Mouse (Mus musculus): ENCODE data around the gene Tnip3. TPM values are rescaled to one million over a fixed set of nuclear protein-coding genes. Genes with fewer than 3 reads are reported as not detected.

Tnip3 gene
- polyA plus RNA-seq, 1 experiment from 2014 or later: 0.84 TPM

- TF ChIP-seq CTCF (IDR thresholded peaks at IDR 0.05; ENCODE audit: low read depth): no peak
- TF ChIP-seq EP300 (optimal IDR thresholded peaks at IDR 0.05): no peak
- no peak for DNase-seq (ENCODE audit: low spot score)
These were observed 138.9 kb downstream of the Tnip3 start for GRCm38 (mm10) chr6:65663990-65664389.

GRCm38 (mm10) chr6:65666295-65666694, 141.2 kb downstream of the Tnip3 start:
- no peaks in the 10 kb centered on the region for H3K36me3 ChIP-seq (ENCODE audit: control insufficient read depth, insufficient read depth, low read length)
- no peaks in the 10 kb centered on the region for H3K9me3 ChIP-seq (ENCODE audit: control insufficient read depth, low read length)
- H3K27me3 ChIP-seq (ENCODE audit: control insufficient read depth, insufficient read depth, low read length): no peaks in the 10 kb centered on the region
- no peak for ATAC-seq (ENCODE audit: low FRiP score, low TSS enrichment)
- H3K27ac ChIP-seq (replicated peaks): no peak overlapping the region
- no peak overlapping the region for H3K9ac ChIP-seq (ENCODE audit: low read length)
- no peak overlapping the region for H3K4me2 ChIP-seq (replicated peaks; ENCODE audit: low read depth)
- WGBS: 89% methylated on average over 3 of the region's 3 CpGs
- DNase-seq (ENCODE audit: low spot score): no peak
- H3K4me3 ChIP-seq (ENCODE audit: low read depth, low read length): no peak overlapping the region
- no peaks in the 10 kb centered on the region for H3K4me1 ChIP-seq (replicated peaks; ENCODE audit: control insufficient read depth, insufficient read depth)
- TF ChIP-seq EP300 (optimal IDR thresholded peaks at IDR 0.05) (no peak), CTCF (IDR thresholded peaks at IDR 0.05; ENCODE audit: low read depth) (no peak)

More at GRCm38 (mm10) chr6:65663990-65664389, 138.9 kb downstream of the Tnip3 start:
- Histone ChIP-seq H3K36me3 (ENCODE audit: control insufficient read depth, insufficient read depth, low read length) (no peaks in the 10 kb centered on the region), H3K27ac (replicated peaks) (no peak overlapping the region), H3K9me3 (ENCODE audit: control insufficient read depth, low read length) (no peaks in the 10 kb centered on the region), H3K27me3 (ENCODE audit: control insufficient read depth, insufficient read depth, low read length) (no peaks in the 10 kb centered on the region), H3K4me3 (ENCODE audit: low read depth, low read length) (no peak overlapping the region), H3K4me1 (replicated peaks; ENCODE audit: control insufficient read depth, insufficient read depth) (no peaks in the 10 kb centered on the region), H3K4me2 (replicated peaks; ENCODE audit: low read depth) (no peak overlapping the region), H3K9ac (ENCODE audit: low read length) (no peak overlapping the region)
- 46% methylated on average over 6 of the region's 6 CpGs for WGBS
- ATAC-seq (ENCODE audit: low FRiP score, low TSS enrichment): no peak

- ATAC-seq (ENCODE audit: low FRiP score, low TSS enrichment): peak; percentile 89
- TF ChIP-seq CTCF (IDR thresholded peaks at IDR 0.05; ENCODE audit: low read depth) (no peak), EP300 (optimal IDR thresholded peaks at IDR 0.05) (no peak)
- H3K9ac ChIP-seq (ENCODE audit: low read length): no peak overlapping the region
- WGBS: 52% methylated on average over 2 of the region's 2 CpGs
- H3K4me3 ChIP-seq (ENCODE audit: low read depth, low read length): no peak overlapping the region
- H3K4me2 ChIP-seq (replicated peaks; ENCODE audit: low read depth): no peak overlapping the region
- H3K27ac ChIP-seq (replicated peaks): no peak overlapping the region
- H3K36me3 ChIP-seq (ENCODE audit: control insufficient read depth, insufficient read depth, low read length): no peaks in the 10 kb centered on the region
- H3K9me3 ChIP-seq (ENCODE audit: control insufficient read depth, low read length): no peaks in the 10 kb centered on the region
- H3K27me3 ChIP-seq (ENCODE audit: control insufficient read depth, insufficient read depth, low read length): no peaks in the 10 kb centered on the region
- DNase-seq (ENCODE audit: low spot score): peak; percentile 76
- H3K4me1 ChIP-seq (replicated peaks; ENCODE audit: control insufficient read depth, insufficient read depth): no peaks in the 10 kb centered on the region
These were observed 144.9 kb downstream of the Tnip3 start for GRCm38 (mm10) chr6:65669971-65670370.

GRCm38 (mm10) chr6:65670981-65671411, 145.9 kb downstream of the Tnip3 start:
- Histone ChIP-seq H3K27ac (replicated peaks) (peak overlapping the region; percentile 61; the same call in 1 of the 2 replicates), H3K9me3 (ENCODE audit: control insufficient read depth, low read length) (no peaks in the 10 kb centered on the region), H3K4me3 (ENCODE audit: low read depth, low read length) (peak overlapping the region; percentile 58), H3K36me3 (ENCODE audit: control insufficient read depth, insufficient read depth, low read length) (no peaks in the 10 kb centered on the region), H3K27me3 (ENCODE audit: control insufficient read depth, insufficient read depth, low read length) (no peaks in the 10 kb centered on the region), H3K4me2 (replicated peaks; ENCODE audit: low read depth) (peak overlapping the region; percentile 91), H3K4me1 (replicated peaks; ENCODE audit: control insufficient read depth, insufficient read depth) (no peaks in the 10 kb centered on the region), H3K9ac (ENCODE audit: low read length) (no peak overlapping the region)
- no peak for TF ChIP-seq EP300 (optimal IDR thresholded peaks at IDR 0.05)
- peak; percentile 31 for DNase-seq (ENCODE audit: low spot score)
- no peak for ATAC-seq (ENCODE audit: low FRiP score, low TSS enrichment)
- 7% methylated on average over 16 of the region's 21 CpGs for WGBS

- Histone ChIP-seq H3K36me3 (ENCODE audit: control insufficient read depth, insufficient read depth, low read length) (no peaks in the 10 kb centered on the region), H3K27ac (replicated peaks) (peak within 1 kb of the TSS; percentile 67), H3K4me1 (replicated peaks; ENCODE audit: control insufficient read depth, insufficient read depth) (no peaks in the 10 kb centered on the region), H3K4me3 (ENCODE audit: low read depth, low read length) (peak within 1 kb of the TSS; percentile 58), H3K9me3 (ENCODE audit: control insufficient read depth, low read length) (no peaks in the 10 kb centered on the region), H3K9ac (ENCODE audit: low read length) (peak within 1 kb of the TSS; percentile 71), H3K4me2 (replicated peaks; ENCODE audit: low read depth) (peak within 1 kb of the TSS; percentile 91), H3K27me3 (ENCODE audit: control insufficient read depth, insufficient read depth, low read length) (no peaks in the 10 kb centered on the region)
- TF ChIP-seq CTCF (IDR thresholded peaks at IDR 0.05; ENCODE audit: low read depth) (0 out of 2 replicates have a peak, but pooled peaks have one; percentile 7), EP300 (optimal IDR thresholded peaks at IDR 0.05) (no peak)
- DNase-seq (ENCODE audit: low spot score): peak; percentile 90
- peak; percentile 90 for ATAC-seq (ENCODE audit: low FRiP score, low TSS enrichment)
- 0% methylated on average over 21 of the region's 45 CpGs for WGBS
These were observed 146.3 kb downstream of the Tnip3 start, which contains the start of gene Ndnf for GRCm38 (mm10) chr6:65671451-65671850. Ndnf (plus strand) TSS chr6:65671590.

- TF ChIP-seq EP300 (optimal IDR thresholded peaks at IDR 0.05) (no peak), CTCF (IDR thresholded peaks at IDR 0.05; ENCODE audit: low read depth) (no peak)
- Histone ChIP-seq H3K36me3 (ENCODE audit: control insufficient read depth, insufficient read depth, low read length) (no peaks in the 10 kb centered on the region), H3K27me3 (ENCODE audit: control insufficient read depth, insufficient read depth, low read length) (no peaks in the 10 kb centered on the region), H3K9me3 (ENCODE audit: control insufficient read depth, low read length) (no peaks in the 10 kb centered on the region), H3K27ac (replicated peaks) (no peak overlapping the region), H3K4me2 (replicated peaks; ENCODE audit: low read depth) (peak overlapping the region; percentile 91), H3K4me3 (ENCODE audit: low read depth, low read length) (peak overlapping the region; percentile 58), H3K4me1 (replicated peaks; ENCODE audit: control insufficient read depth, insufficient read depth) (no peaks in the 10 kb centered on the region), H3K9ac (ENCODE audit: low read length) (peak overlapping the region; percentile 71)
- DNase-seq (ENCODE audit: low spot score): peak; percentile 49
- no peak for ATAC-seq (ENCODE audit: low FRiP score, low TSS enrichment)
- WGBS: under 1% methylated on average over 57 of the region's 57 CpGs
These were observed 147.3 kb downstream of the Tnip3 start for GRCm38 (mm10) chr6:65672131-65673031.

Other genes starting within 250 kb of the Tnip3 start
- gene C130060K24Rik, start 144.2 kb upstream of the Tnip3 start, polyA plus RNA-seq (2015; fragmentation: Nextera tagmentation; extraction: Ambion mirVana): 0.11 and 0.24 TPM in 2 replicates
- 1.4 and 2.7 TPM in 2 replicates for gene Ndnf, start 146.3 kb downstream of the Tnip3 start, polyA plus RNA-seq (2015; fragmentation: Nextera tagmentation; extraction: Ambion mirVana)

Data from stomach, postnatal 0 days (tissue).